Mouse (Mus musculus) cerebral cortex, adult 2 months (tissue): ENCODE measurements around the gene Reep3.

Experiments used
- WGBS: fragments of 180-500 bp; shearing (Covaris S2); methylation state at CpG from one replicate; pipeline ENCODE4 v1.1.7; 2018; 5-methylcytosine and 5-hydroxymethylcytosine counted together

Reep3 gene

DNA sequence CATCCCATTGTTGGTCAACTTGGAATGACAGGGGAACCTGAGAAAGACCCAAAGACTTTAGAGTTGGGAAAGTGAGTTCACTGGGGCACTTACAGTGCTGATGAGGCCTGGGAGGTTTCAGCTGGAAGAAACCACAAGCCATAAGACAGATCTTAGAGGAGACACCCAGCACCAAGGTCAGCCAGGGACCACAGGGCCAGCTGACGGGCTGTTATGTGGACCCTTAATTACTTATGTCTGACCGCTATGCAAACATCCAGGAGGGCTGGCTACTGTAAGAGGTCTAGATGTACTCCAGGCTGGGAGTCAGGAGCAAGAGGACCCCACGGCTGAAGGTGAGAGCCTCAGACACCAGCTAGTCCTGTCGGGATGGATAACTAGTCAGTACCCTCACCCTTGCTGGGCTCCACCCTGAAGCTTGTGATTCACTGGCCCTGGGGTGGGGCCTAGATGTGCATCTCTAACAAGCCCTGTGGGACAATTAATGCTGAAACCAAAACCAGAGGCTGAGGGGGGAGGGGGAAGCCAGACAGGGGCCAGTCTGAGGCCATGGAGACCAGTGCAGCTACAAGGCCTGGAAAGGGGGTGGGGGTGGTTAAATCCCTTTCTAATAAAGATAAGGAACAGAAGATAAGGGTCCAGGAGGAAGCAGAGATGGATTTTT is 80.0 kb downstream of the Reep3 start:
- 97% methylated on average over 4 of the region's 4 CpGs for WGBS

DNA sequence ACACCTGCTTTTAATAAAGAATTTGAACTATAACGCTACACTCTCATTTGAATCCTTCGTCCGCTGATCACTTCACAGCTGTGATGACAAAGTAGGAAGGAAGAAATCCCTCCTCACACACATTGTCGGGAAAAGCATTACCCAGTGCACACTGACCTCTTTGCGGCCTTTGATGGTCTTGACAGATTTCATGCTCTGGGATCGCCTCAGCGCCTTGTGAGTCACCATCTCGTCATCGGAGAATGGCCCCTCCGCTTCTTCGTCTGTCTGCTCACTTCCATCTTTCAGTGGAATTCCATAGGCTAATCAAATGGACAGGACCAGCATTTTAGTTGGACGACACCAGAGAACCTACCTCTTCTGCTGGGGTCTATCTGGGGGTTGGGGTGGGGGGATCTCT is 82.0 kb downstream of the Reep3 start:
- 92% methylated on average over 12 of the region's 12 CpGs for WGBS

DNA sequence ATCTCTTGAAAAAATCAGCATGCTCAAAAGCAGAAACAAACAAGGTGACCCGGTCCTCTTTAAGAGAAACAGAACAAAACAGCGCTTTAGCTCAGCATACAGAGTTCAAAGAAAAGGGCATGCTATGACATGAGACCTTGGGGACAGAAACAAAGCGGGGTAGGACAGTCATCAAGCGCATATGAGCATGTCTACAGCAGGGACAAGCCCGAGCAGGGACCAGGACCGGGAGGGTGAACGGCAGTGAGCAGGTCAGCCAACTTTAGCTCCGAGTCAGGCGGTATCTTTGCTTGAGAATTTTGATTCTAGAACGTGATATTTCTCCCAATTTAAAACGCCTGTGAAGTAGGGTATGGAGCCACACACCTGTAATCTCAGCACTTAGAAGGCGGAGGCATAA is 86.2 kb downstream of the Reep3 start:
- 87% methylated on average over 12 of the region's 12 CpGs for WGBS

DNA sequence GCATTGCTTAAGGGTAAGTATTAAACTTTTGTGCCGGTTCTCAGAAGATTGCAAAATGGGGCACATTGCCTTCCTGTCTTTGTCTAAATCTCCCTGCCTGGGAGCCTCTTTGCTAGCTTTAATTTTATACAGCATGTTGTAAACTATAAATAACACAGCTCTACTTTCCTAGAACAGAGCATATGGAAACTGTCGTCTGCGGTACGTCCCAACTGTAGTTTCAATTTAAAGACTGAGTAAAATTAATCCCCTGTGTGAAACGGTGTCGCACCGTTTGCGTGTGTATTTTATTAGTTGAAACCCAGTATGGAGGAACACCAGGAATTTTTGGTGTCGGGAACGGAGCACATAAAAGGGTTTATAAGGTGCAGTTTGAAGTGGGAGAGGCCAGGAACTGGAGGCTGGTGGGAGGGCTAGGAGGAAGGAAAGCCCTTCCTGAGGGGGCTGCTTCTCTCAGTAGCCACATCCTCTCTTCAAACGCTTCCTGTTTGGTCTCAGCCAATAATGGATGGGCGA is 92.2 kb downstream of the Reep3 start:
- WGBS, result 14% methylated on average over 12 of the region's 12 CpGs

DNA sequence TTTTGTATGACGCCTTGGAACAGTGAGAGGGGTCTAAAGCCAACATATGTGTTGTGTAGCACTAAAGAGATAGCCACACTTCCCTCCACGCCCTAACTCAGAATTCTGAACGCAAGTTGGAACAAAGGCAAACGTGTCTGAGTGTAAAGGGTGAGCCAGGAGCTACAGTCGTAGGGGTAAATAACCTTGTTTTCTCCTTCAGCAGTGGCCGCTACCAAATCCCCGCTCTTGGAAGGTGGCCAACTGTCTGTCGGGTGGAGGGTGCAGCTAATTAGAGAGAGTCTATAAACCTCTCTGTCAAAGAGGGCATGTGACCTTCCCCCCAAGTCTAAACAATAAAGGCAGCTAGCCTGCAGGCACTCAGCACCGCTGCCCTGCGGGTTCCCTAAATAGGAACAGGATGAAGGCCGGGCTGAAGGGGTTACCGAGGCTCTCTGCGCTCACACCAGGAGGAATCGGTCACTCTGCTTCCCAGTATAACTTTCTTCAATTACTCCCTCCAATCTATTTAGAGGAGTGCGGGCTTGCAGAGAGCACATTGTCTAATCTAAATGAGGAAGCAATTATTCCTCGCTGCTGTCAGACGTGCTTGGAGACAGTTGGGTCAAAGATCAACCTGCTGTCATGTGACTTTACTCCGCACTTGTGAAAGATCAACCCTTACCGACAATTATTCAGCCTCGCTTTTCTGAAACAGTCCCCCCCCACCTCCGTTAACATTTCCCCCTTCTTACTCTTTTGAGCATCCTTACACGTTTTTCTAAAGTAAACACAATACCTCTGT is 92.8 kb downstream of the Reep3 start:
- WGBS, result 4% methylated on average over 22 of the region's 22 CpGs

DNA sequence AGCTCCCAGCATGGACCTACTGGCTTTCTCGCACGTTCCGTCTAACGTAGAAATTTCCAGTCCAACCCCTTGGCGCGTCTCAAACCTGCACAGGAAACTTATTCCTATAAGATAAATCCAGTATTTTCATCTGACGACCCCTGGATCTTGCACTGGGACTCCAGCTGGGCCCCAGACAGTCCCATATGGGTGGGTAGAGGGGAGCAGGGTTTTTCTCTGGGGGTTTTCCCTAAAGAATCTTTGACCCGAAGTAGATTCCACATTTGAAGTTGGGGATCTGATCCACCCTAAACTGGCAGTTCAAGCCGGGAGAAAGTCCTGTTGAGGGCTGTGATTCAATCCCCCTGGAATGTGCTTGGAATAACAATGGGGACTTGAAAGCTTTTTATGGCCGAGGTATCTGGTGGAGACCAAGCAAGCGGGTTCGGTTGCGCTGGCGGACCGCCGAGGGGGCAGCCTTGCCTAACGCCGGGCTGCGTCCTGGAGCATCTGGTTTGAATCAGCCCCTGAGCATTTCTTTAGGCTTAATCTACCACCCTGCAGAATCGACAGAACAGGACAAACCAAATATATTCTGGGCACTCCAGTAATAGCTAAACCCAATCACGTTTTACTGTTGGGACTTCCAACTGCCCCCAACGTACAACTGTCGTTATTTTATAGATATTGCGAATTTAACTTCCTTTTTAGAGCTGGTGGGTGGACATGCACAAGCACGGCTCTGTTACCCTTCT is 93.6 kb downstream of the Reep3 start:
- WGBS, result 8% methylated on average over 25 of the region's 25 CpGs

DNA sequence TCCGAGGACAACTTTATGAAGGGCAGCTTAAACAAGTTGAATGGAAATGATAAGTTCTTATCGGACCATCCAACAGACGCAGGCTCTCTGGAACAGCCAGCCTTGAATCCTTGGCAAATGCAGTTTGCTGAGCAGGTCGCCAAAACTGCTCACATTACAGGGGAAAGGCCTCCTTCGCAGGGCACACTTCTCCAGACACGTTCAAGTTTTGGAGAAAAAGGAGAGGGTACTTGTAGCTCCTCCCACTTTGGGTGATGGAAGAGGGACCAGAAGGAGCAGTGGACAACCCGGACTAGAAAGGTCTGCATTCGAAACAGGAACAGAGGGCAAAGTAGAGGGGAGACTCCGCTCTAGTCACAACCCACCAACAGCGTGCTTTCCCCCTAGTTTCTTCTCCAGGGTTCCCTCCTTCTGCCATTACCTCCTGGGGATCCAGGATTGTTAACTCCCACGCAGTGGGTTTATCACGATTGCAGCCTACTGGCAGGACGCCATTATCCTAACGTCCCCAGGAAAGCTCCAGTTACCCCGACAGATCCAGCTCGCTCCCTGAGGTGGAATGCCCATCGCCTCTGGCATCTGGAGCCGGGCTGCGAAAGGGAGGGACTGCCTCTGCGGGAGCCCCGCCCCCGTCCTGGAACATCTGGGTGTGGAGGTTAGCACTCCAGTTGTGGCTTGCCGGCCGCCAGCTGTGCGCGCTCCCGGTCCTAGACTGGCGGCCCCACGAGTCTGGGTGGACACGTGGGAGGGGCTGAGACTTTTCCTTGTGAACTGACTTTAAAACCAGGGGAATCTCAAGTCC is 94.3 kb downstream of the Reep3 start:
- 23% methylated on average over 30 of the region's 30 CpGs for WGBS

DNA sequence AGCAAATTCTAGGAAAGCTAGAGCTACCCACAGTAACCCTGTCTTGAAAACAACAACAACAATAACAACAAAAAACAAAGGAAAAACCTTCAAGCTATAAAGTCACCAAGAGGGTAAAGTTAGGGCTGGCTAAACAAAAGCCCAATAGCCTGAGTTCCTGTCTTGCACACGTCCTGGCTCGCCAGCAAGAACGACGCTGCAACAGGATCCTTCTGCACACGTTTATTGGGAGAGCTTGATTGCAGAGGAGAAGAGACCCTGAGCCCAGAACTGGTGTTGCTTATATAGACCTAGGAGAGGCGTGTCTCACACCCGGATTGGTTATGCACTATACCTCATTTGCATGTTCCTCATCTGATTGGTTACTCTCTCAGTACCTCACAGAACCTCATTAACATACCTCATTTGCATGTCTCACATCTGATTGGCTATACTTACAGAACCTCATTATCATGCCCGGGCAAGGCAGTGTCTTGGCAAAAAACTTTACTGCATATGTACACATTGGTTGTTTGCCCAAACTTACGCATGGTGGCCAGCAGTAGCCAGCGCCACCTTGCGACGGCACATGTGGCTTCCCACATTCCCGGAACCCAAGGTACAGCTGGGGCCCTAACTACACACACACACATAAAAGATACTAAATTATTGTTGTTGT is 95.7 kb downstream of the Reep3 start:
- 87% methylated on average over 13 of the region's 13 CpGs for WGBS

DNA sequence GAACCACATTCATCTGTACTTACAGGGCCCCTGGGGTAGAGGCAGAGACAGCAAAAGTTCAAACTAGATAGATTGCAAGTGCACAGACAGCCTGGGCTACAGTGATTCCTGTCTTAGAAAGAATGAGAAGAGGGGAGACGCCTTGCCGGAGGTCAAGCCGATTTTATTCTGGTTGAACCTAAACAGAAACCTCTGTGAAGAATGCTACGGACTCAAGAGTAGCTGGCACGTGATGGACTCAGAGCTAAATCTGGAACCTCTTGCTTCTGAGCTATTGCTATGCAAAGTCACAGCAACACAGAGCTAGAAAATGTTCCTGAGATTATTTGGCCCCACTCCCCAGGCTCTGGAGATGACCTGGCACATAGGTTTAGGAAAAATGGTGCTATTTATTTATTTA is 96.6 kb downstream of the Reep3 start:
- 59% methylated on average over 5 of the region's 5 CpGs for WGBS

DNA sequence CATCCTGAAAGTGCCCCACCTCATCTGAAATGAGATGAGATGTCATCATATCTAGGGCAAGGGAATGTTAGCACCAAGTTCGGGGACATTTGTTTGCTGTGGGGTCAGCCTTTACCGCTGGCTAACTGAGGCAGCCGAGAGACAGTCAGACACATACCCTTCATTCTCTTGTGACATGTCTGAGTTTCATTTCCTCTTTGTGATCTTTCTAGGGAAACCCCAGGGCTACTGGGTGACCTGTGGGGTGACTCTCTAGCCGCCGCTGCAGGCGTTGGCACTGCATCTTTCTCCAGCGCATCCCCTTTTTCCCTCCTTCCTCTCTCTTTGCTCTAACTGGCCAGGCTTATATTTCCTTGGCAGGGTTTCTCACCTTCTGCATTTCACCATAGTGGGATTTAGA is 98.0 kb downstream of the Reep3 start:
- 94% methylated on average over 7 of the region's 7 CpGs for WGBS

DNA sequence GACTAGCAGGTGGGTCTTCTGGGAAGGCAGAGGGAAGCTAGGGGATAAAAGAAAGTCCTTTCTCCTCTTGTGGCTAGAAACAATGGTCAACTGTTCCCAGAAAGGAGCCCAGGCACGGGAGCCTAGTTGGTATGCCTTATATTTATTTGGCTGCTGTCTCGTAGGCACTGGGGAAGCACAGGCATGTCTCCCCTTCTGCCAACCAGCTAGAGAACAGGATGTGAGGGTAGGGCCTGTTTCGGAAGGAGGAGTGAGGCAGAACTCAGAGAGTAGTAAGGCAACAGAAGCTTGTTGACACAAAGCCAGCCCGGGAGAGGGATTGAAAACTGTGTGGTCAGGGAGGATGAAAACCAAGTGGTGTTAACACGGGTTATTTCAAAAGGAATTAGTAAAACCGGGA is 101.6 kb downstream of the Reep3 start:
- 28% methylated on average over 6 of the region's 6 CpGs for WGBS

DNA sequence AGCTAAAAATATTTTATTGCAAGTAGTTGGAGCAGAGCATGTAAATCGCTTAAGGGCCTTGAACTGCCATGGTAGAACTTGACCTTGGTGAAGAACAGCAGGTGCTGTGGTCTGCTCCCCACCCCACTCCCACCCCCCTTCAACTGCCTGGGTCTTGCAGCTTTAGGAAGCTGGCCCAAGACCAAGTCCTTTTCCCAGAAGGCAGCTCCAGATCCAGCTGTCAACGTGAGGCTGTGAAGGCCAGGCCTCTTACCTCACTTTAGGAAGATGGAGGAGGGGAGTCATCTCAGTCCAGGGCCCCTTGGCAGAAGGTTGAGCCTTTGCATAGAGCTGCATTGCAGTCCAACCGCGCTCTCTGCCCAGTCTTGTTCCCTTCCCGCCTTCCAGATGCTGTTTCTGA is 102.3 kb downstream of the Reep3 start:
- WGBS, result 55% methylated on average over 5 of the region's 5 CpGs

DNA sequence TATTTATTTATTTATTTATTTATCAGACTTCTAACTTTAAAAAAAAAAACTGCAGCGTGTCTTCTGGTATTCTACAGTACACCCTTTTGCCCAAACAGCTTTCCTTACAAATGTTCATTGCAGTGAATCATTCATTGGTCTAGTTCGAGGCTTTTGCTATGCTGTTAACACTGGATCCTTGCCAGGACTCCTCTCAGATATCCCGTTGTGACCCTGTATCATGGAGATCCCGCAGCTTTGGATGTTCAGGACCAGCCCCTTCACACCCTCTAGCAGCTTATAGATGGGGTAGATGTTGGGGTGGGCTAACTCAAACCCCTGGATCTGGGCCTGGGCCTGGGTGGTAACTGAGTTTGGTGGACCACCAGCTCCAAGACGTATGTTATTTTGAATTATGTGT is 104.2 kb downstream of the Reep3 start:
- WGBS, result 70% methylated on average over 5 of the region's 5 CpGs

DNA sequence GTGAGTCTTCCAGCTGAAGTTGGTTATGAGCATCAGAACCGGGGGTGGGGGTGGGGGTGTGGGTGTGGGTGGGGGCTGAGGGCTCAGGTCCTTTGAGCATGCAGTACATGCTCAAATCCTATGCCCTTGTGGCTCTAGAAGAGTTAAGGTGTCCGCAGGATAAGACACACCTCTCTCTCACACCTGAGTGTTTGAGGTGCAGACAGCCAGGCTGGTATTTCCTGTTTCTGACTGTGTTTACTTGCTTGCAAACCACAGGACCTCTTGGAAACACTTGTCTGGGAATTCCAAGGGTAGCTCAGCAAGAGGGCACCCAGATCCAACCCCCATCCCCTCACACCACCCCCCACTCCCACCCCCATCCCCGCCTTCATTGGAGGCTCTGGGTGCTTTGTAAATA is 106.2 kb downstream of the Reep3 start:
- WGBS, result 93% methylated on average over 3 of the region's 3 CpGs

DNA sequence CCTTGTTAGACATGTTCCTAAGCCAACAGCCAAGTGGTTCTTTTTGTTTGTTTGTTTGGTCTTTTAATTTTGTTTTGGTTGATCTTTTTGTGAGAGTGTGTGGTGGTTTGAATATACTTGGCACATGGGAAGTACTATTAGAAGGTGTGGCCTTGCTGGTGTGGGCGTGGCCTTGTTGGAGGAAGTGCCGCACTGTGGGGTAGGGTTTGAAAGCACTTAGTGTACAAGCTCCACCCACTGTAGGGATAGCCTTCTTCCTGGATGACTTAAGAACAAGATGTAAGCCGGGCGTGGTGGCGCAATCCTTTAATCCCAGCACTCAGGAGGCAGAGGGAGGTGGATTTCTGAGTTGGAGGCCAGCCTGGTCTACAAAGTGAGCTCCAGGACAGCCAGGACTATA is 113.7 kb downstream of the Reep3 start:
- 92% methylated on average over 5 of the region's 5 CpGs for WGBS

DNA sequence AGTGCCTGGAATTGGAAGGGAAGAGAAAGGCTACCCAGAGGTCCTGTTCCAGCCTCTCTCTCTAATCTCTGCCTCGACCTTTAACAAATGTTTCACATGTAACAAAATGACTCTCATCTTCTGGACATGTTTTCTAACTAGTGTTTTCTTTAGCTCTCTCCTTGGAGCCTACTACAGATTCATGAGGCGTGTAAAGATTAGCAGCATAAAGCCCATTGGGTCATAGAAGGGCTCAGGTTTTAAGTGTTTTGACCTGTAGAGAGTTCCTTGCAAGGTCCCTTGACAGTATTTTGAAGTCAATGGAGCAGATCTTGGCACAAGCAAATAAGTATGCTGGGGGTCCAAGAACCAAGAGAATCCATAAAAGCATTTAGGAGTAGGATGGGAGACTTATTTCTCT is 118.5 kb downstream of the Reep3 start:
- WGBS, result 92% methylated on average over 2 of the region's 2 CpGs

DNA sequence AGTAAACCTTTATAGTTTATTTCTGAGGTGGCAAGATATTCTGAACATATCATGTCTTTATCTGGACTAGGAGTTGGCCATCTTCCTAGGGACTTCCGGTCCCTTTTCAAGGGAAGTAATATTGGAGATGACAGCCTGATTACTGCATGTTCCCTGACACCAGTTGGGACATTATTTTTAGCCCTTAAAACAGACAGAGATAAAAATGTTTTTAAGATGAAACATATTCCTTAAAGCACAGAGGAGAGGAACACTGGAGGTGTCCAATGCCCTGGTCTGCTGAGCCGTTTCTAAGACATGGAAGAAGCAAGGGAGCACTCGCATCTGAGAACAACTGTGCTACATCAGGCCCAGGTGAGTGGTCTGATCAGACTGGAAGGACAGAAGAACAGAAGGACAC is 119.7 kb downstream of the Reep3 start:
- 64% methylated on average over 3 of the region's 3 CpGs for WGBS

DNA sequence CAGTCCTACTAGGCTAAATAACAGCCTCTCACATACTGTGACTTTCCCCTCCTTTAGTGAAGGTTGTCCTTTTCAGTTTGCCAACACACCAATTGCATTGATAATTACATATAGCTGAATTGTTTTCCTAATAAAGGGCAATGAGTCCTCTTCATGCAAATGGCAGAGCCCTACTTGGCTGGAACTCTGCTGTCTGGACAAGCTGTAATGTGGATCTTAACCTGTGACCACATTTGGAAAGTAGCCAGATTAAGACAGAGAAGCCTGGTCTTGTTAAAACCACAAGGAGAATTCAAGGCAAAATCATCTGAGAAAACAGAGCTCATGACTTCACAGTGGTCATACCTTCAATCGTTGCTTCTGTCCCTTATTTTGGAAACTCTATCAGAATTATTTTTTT is 121.3 kb downstream of the Reep3 start:
- 52% methylated on average over 1 of the region's 1 CpGs for WGBS

DNA sequence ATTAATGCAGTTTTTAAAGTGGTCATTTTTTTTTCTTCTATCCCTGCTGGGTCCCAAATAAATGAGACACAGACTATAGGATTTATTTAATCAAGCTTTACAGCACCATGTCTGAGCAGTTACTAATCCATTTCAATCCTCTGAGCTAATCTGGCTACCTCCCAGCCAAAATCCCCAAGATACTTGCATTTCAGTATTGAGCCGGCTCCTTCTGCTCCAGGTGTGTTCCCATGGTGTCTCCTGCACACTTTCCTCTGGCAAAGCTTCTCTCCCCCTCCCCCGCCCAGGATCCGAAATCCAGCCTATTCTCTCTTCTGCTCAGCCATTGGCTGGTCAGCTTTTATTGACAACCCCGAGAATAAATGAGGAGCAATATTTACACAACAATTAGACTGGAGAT is 122.3 kb downstream of the Reep3 start:
- 71% methylated on average over 4 of the region's 4 CpGs for WGBS

DNA sequence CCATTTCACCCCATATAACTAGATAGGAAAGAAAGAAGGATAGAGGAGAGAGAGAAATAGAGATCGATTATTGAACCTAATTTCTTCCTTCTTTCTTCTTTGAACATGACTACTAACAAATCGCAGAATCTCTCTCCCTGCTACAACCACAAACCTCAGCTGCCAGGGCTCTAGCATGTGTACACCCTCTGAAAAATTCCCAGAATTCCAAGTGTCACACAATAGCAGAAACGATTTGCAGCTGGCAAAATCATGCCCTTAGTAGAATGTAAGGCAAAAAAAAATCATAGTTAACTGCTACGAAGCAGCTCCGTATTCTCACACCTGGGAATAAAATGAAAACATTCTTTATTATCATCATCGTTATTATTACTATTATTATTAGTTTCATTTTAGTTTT is 122.9 kb downstream of the Reep3 start:
- 70% methylated on average over 6 of the region's 6 CpGs for WGBS

DNA sequence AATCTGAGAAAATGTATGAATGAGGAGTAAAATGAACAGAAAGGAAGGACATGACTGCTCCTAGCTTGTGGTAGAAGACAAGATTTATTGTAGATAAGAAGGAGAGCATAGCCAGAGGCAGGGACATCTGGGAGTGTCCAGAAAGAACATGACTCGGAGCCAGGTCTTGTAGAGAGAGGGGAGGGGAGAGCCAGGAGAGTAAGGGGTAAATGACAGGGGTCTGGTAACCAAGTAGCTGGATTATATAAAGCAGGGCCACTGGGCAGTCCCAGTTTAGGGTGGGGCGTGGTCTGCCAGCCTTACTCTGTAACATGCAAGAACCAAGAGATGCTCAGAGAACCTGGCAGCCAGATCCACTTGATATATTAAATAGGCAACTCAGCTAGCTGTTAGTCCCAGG is 123.5 kb downstream of the Reep3 start:
- 92% methylated on average over 2 of the region's 2 CpGs for WGBS
